Mouse (Mus musculus) cortical plate, adult 2 months (tissue): ENCODE results near the gene Ppm1n.

Source experiments
- CTCF ChIP-seq: fragments of 200-500 bp; IDR thresholded peaks from 2 replicates; pipeline ENCODE4 v1.5.1; 2011; ENCODE audit warnings: mild to moderate bottlenecking, control low read depth, low read length; ENCODE audit not compliant: insufficient read depth; ENCODE audit errors: extremely low read depth
- POLR2A ChIP-seq: fragments of 200-500 bp; IDR thresholded peaks from 2 replicates; pipeline ENCODE4 v1.6.1; 2011; ENCODE audit warnings: mild to moderate bottlenecking, low read length, control low read depth; ENCODE audit not compliant: insufficient read depth; ENCODE audit errors: extremely low read depth

GRCm38 (mm10) chr7:19305413-19305735, 25.5 kb upstream of the Ppm1n start:
- TF ChIP-seq CTCF: no peak
- TF ChIP-seq POLR2A: no peak
